Mouse (Mus musculus) midbrain, postnatal 0 days (tissue): ENCODE results near the gene Afap1. TPM values are rescaled to one million over a fixed set of nuclear protein-coding genes. Genes with fewer than 3 reads are reported as not detected.

Experiments used
- ATAC-seq: fragments of 200-750 bp; cut with Nextera tagmentation; 2 replicates; pipeline ENCODE4 v1.8.0; 2017; ENCODE audit warnings: moderate number of reproducible peaks, mild to moderate bottlenecking, moderate TSS enrichment, moderate library complexity; ENCODE audit not compliant: low FRiP score
- DNase-seq: peaks from one replicate; pipeline ENCODE4 v3.0.0-alpha.2; 2015; ENCODE audit warnings: low spot score
- H3K27ac ChIP-seq: fragments of 300-500 bp; sonication (generic); 2 replicates; pipeline ENCODE4 v1.5.1; 2014; ENCODE audit warnings: low read depth, mild to moderate bottlenecking, low read length, mixed read lengths
- H3K27me3 ChIP-seq: fragments of 300-500 bp; sonication (generic); 2 replicates; pipeline ENCODE4 v1.6.1; 2014; ENCODE audit warnings: low read length, control low read depth, mixed read lengths; ENCODE audit not compliant: insufficient read depth
- H3K36me3 ChIP-seq: fragments of 300-500 bp; sonication (generic); 2 replicates; pipeline ENCODE4 v1.6.1; 2014; ENCODE audit warnings: low read length, control low read depth, mixed read lengths; ENCODE audit not compliant: insufficient read depth
- H3K4me1 ChIP-seq: fragments of 300-500 bp; sonication (generic); 2 replicates; pipeline ENCODE4 v1.6.1; 2014; ENCODE audit warnings: mild to moderate bottlenecking, control low read depth, antibody characterized with exemption, low read length, mixed read lengths; ENCODE audit not compliant: insufficient read depth
- H3K4me2 ChIP-seq: fragments of 300-500 bp; sonication (generic); 2 replicates; pipeline ENCODE4 v1.6.1; 2014; ENCODE audit warnings: low read depth, mild to moderate bottlenecking, low read length, mixed read lengths; ENCODE audit not compliant: poor library complexity, severe bottlenecking
- H3K4me3 ChIP-seq: fragments of 300-500 bp; sonication (generic); 2 replicates; pipeline ENCODE4 v1.5.1; 2014; ENCODE audit warnings: low read depth, mild to moderate bottlenecking, low read length, moderate library complexity
- H3K9ac ChIP-seq: fragments of 300-500 bp; sonication (generic); replicated peaks from 2 replicates; pipeline ENCODE4 v1.6.1; 2014; ENCODE audit warnings: mild to moderate bottlenecking, low read length, moderate library complexity, mixed read lengths; ENCODE audit not compliant: poor library complexity, severe bottlenecking
- H3K9me3 ChIP-seq: fragments of 300-500 bp; sonication (generic); 2 replicates; pipeline ENCODE4 v1.6.1; 2016; ENCODE audit warnings: low read length, control low read depth
- CTCF ChIP-seq: IDR thresholded peaks from 2 replicates; pipeline ENCODE4 v1.5.1; 2016; ENCODE audit warnings: antibody characterized with exemption, mild to moderate bottlenecking
- WGBS: fragments of 180-500 bp; shearing (Covaris S2); extraction: QIAGEN DNeasy Blood & Tissue Kit; methylation state at CpG from one replicate; pipeline ENCODE4 v1.1.7; 2014; 5-methylcytosine and 5-hydroxymethylcytosine counted together
- polyA plus RNA-seq: library from polyadenylated mRNA; unstranded; fragments of >200 nt; fragmentation: Nextera tagmentation; extraction: Ambion mirVana; gene quantifications from 2 replicates; pipeline ENCODE4 v1.2.1, GENCODE M21; 2015
- total RNA-seq: library from RNA; depleted of rRNA; stranded (reverse); fragments of >200 nt; gene quantifications from 2 replicates; pipeline ENCODE4 v1.2.3, GENCODE M21; 2014

The Afap1 gene
- total and polyA plus RNA-seq, 2 experiments from 2014 or later = 43.8 to 80.9 TPM

GRCm38 (mm10) chr5:35974265-35974664 lies 81.1 kb downstream of the Afap1 start:
- H3K27me3 ChIP-seq = no peaks in the 10 kb centered on the region
- TF ChIP-seq CTCF = no peak
- 89% methylated on average over 15 of the region's 15 CpGs for WGBS
- H3K4me2 ChIP-seq = no peak overlapping the region
- no peaks in the 10 kb centered on the region for H3K9me3 ChIP-seq
- no peak overlapping the region for H3K4me3 ChIP-seq
- DNase-seq (no peak), ATAC-seq (no peak)
- no peak overlapping the region for H3K9ac ChIP-seq
- no peaks in the 10 kb centered on the region for H3K4me1 ChIP-seq
- H3K36me3 ChIP-seq = peaks cover 33% of the 10 kb centered on the region
- no peak overlapping the region for H3K27ac ChIP-seq

GRCm38 (mm10) chr5:35975681-35976080 lies 82.6 kb downstream of the Afap1 start:
- Histone ChIP-seq H3K4me2 (no peak overlapping the region), H3K36me3 (peaks cover 28% of the 10 kb centered on the region), H3K9ac (no peak overlapping the region), H3K4me3 (no peak overlapping the region), H3K4me1 (no peaks in the 10 kb centered on the region), H3K27ac (no peak overlapping the region), H3K27me3 (no peaks in the 10 kb centered on the region), H3K9me3 (no peaks in the 10 kb centered on the region)
- DNase-seq = peak; percentile 81
- 8% methylated on average over 5 of the region's 5 CpGs for WGBS
- TF ChIP-seq CTCF = peak; percentile 91
- ATAC-seq = peak; percentile 72

DNA sequence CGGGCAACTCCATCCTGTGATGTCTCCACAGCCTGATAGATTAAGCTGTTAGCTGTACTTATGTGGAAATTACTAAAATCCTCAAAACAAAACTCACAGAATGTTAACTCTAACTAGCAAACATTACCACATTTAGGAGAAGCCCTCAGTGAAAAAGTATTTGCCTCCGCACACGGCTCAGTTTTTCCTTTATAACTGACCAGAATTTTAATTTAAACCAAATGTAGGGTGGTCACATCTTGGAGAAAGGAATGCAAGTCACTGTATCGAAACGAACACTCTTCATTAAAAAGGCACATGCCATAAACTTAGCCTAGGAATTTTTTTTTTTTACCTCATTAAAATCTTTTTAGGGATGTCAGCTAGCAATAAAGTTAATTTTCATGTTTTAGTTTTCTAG lies 87.4 kb downstream of the Afap1 start:
- WGBS = 87% methylated on average over 5 of the region's 5 CpGs
- no peak overlapping the region for H3K9ac ChIP-seq

GRCm38 (mm10) chr5:35981341-35981740 lies 88.2 kb downstream of the Afap1 start:
- H3K27ac ChIP-seq = no peak overlapping the region
- no peak for TF ChIP-seq CTCF
- ATAC-seq (no peak), DNase-seq (peak; percentile 44)
- H3K27me3 ChIP-seq = no peaks in the 10 kb centered on the region
- no peak overlapping the region for H3K9ac ChIP-seq
- no peak overlapping the region for H3K4me2 ChIP-seq
- no peak overlapping the region for H3K4me3 ChIP-seq
- no peaks in the 10 kb centered on the region for H3K4me1 ChIP-seq
- no peaks in the 10 kb centered on the region for H3K9me3 ChIP-seq
- H3K36me3 ChIP-seq = peaks cover 28% of the 10 kb centered on the region
- 85% methylated on average over 5 of the region's 5 CpGs for WGBS

More for the DNA sequence above, 87.4 kb downstream of the Afap1 start:
- peaks cover 26% of the 10 kb centered on the region for H3K36me3 ChIP-seq
- DNase-seq (no peak), ATAC-seq (no peak)
- no peaks in the 10 kb centered on the region for H3K4me1 ChIP-seq
- no peak overlapping the region for H3K27ac ChIP-seq
- H3K4me3 ChIP-seq = no peak overlapping the region
- H3K4me2 ChIP-seq = no peak overlapping the region
- no peak for TF ChIP-seq CTCF
- H3K27me3 ChIP-seq = no peaks in the 10 kb centered on the region
- H3K9me3 ChIP-seq = no peaks in the 10 kb centered on the region

DNA sequence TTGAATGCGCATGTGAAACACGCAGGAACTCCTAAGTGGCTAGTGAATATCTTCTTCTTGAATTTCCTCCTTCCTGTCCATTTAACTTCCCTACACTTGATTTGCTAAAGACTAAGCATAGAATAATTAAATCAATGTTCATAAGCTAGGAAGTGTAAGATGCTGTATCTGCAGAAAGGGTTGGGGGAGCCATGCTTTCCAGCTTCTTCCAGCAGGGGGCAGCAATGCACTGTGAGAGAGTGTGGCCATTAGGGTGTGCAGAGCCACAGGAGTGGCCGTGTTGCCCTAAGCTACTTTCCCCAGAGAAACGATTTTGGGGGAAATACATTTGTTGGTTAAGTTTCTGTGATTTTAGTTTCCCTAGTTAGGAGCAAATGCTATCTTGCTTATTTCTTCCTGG lies 88.9 kb downstream of the Afap1 start:
- no peaks in the 10 kb centered on the region for H3K9me3 ChIP-seq
- no peak overlapping the region for H3K4me3 ChIP-seq
- DNase-seq (peak; percentile 84), ATAC-seq (no peak)
- TF ChIP-seq CTCF = peak; percentile 97
- no peak overlapping the region for H3K27ac ChIP-seq
- 43% methylated on average over 4 of the region's 4 CpGs for WGBS
- no peak overlapping the region for H3K9ac ChIP-seq
- H3K27me3 ChIP-seq = no peaks in the 10 kb centered on the region
- H3K4me1 ChIP-seq = no peaks in the 10 kb centered on the region
- H3K36me3 ChIP-seq = peaks cover 29% of the 10 kb centered on the region
- H3K4me2 ChIP-seq = no peak overlapping the region

GRCm38 (mm10) chr5:35985611-35986010 lies 92.5 kb downstream of the Afap1 start:
- peaks cover 36% of the 10 kb centered on the region for H3K36me3 ChIP-seq
- DNase-seq (no peak), ATAC-seq (no peak)
- no peak overlapping the region for H3K27ac ChIP-seq
- H3K9me3 ChIP-seq = no peaks in the 10 kb centered on the region
- no peak overlapping the region for H3K4me2 ChIP-seq
- H3K27me3 ChIP-seq = no peaks in the 10 kb centered on the region
- WGBS = 79% methylated on average over 8 of the region's 8 CpGs
- no peak for TF ChIP-seq CTCF
- H3K4me3 ChIP-seq = no peak overlapping the region
- H3K9ac ChIP-seq = no peak overlapping the region
- no peaks in the 10 kb centered on the region for H3K4me1 ChIP-seq
